Mouse (Mus musculus): ENCODE measurements around the gene Gm17374.
A peak's percentile ranks its signal among the peaks of the same experiment; 100 is the strongest.
"Not testable (repeated sequence)": the region's sequence is repeated elsewhere in the genome, so short reads cannot be mapped to it uniquely, and the experiment has no call there.

Gm17374 gene

GRCm38 (mm10) chr2:140151743-140152142, at the start of gene Gm17374:
Gene Gm17374 (plus strand): TSS chr2:140152043.
- not testable (repeated sequence) for DNase-seq (ENCODE audit: inconsistent ontology term)

- DNase-seq (ENCODE audit: inconsistent ontology term) = peak; percentile 26
Measured at GRCm38 (mm10) chr2:140104951-140105350, 46.9 kb upstream of the Gm17374 start.

- peak; percentile 42 for DNase-seq (ENCODE audit: inconsistent ontology term)
Measured at GRCm38 (mm10) chr2:140107641-140108040, 44.2 kb upstream of the Gm17374 start.

- DNase-seq (ENCODE audit: inconsistent ontology term) = no peak
Measured at GRCm38 (mm10) chr2:140108945-140109344, 42.9 kb upstream of the Gm17374 start.

GRCm38 (mm10) chr2:140113851-140114250, 38.0 kb upstream of the Gm17374 start:
- no peak for DNase-seq (ENCODE audit: inconsistent ontology term)

GRCm38 (mm10) chr2:140125516-140125915, 26.3 kb upstream of the Gm17374 start:
- DNase-seq (ENCODE audit: inconsistent ontology term) = no peak

GRCm38 (mm10) chr2:140159186-140159730, 7.4 kb downstream of the Gm17374 start:
- peak; percentile 51 for DNase-seq (ENCODE audit: inconsistent ontology term)

GRCm38 (mm10) chr2:140163351-140163854, 11.6 kb downstream of the Gm17374 start:
- DNase-seq (ENCODE audit: inconsistent ontology term) = no peak

GRCm38 (mm10) chr2:140169057-140169456, 17.2 kb downstream of the Gm17374 start:
- no peak for DNase-seq (ENCODE audit: inconsistent ontology term)

GRCm38 (mm10) chr2:140170127-140170802, 18.4 kb downstream of the Gm17374 start, which contains the start of the genes Esf1 and Ndufaf5:
Gene Esf1 (minus strand): TSS chr2:140170564.
Gene Ndufaf5 (plus strand): TSS chr2:140170649.
- DNase-seq (ENCODE audit: inconsistent ontology term) = peak; percentile 93

- DNase-seq (ENCODE audit: inconsistent ontology term) = no peak
Measured at GRCm38 (mm10) chr2:140170803-140171553, 19.1 kb downstream of the Gm17374 start.

GRCm38 (mm10) chr2:140185685-140186210, 33.9 kb downstream of the Gm17374 start:
- DNase-seq (ENCODE audit: inconsistent ontology term) = not testable (repeated sequence)

GRCm38 (mm10) chr2:140200713-140201112, 48.9 kb downstream of the Gm17374 start:
- no peak for DNase-seq (ENCODE audit: inconsistent ontology term)

- no peak for DNase-seq (ENCODE audit: inconsistent ontology term)
Measured at GRCm38 (mm10) chr2:140202573-140202972, 50.7 kb downstream of the Gm17374 start.

Data from Muller cell, postnatal 12 days (primary cell).